Mouse (Mus musculus) embryonic fibroblast, embryonic 13.5 days (primary cell): ENCODE measurements around the gene Plxnc1.

ENCODE experiments used
- CTCF ChIP-seq: IDR thresholded peaks from 2 replicates; pipeline ENCODE4 v1.5.1; 2011; ENCODE audit warnings: mild to moderate bottlenecking, control low read depth, low read length, moderate library complexity, borderline replicate concordance; ENCODE audit not compliant: insufficient read depth
- POLR2A ChIP-seq: IDR thresholded peaks from 2 replicates; pipeline ENCODE4 v1.6.1; 2011; ENCODE audit warnings: low read depth, mild to moderate bottlenecking, control low read depth, low read length, moderate library complexity

DNA sequence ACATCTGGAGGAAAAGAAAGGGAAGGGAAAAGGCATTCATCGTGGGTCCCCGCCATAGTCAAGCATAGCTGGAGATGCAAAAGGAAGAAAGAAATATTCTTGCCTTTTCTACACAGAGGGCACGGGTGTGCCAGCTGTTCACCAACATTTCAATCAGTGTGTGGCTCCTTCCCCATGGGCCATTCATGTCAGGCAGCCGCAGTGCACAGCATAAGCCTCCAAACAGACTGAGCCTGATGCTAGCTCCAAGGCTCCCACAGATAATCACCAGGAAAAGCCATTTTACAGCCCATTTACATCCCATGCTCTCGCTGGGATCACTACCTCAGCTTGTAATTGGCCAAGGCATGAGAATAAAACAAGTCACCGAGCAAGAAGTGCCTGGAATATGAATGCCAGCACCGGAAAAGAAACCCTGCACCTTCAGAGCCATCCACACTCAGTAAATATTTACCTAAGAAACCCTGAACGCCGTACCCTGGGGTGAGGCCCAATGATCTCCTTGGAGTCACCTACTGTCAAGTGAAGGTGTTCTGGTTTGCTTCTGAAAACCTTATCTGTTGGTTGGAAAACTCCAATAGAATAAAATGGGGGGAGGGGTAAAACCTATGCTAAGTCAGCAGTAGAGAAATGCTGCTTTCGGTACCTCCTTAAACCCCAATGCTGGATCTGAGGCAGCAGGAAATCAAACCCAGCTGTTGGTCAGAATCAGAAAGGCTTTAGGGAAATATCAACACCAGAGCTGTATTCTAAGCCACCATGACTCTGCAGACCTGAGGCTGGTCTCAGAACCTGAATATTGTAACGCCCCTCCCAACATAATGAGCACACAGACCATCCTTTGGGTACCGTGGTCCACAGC, 77.4 kb downstream of the Plxnc1 start:
- TF ChIP-seq CTCF (no peak), POLR2A (no peak)
